Mouse (Mus musculus) adrenal gland, postnatal 36 days (tissue): ENCODE results near the gene Clns1a. TPM values are rescaled to one million over a fixed set of nuclear protein-coding genes. Genes with fewer than 3 reads are reported as not detected.

ENCODE experiments used
- DNase-seq, 2 experiments: peaks; one replicate each; pipeline ENCODE4 v3.0.0; 2021; ENCODE audit warnings: mixed read lengths in 1 of 2
- long read RNA-seq, 2 experiments: library from polyadenylated mRNA; stranded (forward); transcript quantifications; one replicate each; pipeline ENCODE4 v2.0.0; 2021; ENCODE audit warnings: borderline sequencing depth in 2 of 2
- total RNA-seq, 2 experiments: library from RNA; stranded (reverse); gene quantifications; 2 replicates each; pipeline ENCODE4 v1.2.3; 2021

Gene Clns1a
- 10 to 100 TPM; 55.6 to 58.4 TPM for total RNA-seq
- long read RNA-seq, experiment 1, transcript Clns1a-203 (1 exons, 3,002 nt) = minor isoform, 7 of 111 reads
- long read RNA-seq, experiment 1, transcript Clns1a-201 (7 exons, 1,504 nt) = major isoform, 92 of 111 reads
- long read RNA-seq, experiment 1, partial matches to known transcripts = 6 of 111 reads
- long read RNA-seq, experiment 1, other reads (novel, unspliced or antisense) = 6 of 111 reads
- long read RNA-seq, experiment 2, transcript Clns1a-201 (7 exons, 1,504 nt) = major isoform, 28 of 32 reads
- long read RNA-seq, experiment 2, partial matches to known transcripts = 0 of 32 reads
- long read RNA-seq, experiment 2, other reads (novel, unspliced or antisense) = 1 of 32 reads

DNA sequence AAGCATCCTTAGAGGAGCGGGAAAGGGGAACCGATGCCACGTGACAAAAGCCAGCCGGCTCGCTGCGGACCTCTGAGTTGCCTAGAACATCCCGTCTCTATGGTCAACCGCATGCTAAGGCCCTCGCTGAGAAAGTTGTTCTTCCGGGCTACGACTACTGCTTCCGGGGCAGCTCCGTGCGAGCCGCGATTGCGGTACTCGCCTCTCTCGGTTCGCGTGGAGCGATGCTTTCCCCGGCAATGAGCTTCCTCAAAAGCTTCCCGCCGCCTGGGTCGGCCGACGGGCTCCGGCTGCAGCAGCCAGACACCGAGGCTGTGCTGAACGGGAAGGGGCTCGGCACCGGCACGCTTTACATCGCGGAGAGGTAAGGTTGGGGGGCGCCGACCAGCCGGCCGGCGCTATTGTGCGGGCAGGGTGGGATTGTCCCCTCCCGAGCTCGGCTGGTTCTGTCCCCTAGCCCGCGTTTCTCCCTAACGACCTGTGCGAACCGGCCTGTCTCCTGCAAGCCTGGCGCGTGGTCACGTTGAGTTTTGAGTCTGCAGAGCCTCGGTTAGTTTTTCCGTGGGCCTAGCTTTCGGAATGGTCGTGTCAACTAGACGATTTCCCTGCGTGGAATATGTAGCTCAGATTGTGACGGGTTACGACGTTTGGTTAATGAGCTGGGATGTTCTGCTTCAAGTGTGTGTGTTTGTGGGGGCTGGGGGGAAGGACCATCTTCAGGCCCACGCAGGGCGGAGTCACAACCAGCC, at the start of gene Clns1a:
Clns1a (plus strand) TSS at position 129 of the 749 bp plus-strand sequence.
- DNase-seq = peak; percentile 94 to 96

- DNase-seq = no peak
Measured at GRCm38 (mm10) chr7:97647656-97648055, 48.8 kb upstream of the Clns1a start.

DNA sequence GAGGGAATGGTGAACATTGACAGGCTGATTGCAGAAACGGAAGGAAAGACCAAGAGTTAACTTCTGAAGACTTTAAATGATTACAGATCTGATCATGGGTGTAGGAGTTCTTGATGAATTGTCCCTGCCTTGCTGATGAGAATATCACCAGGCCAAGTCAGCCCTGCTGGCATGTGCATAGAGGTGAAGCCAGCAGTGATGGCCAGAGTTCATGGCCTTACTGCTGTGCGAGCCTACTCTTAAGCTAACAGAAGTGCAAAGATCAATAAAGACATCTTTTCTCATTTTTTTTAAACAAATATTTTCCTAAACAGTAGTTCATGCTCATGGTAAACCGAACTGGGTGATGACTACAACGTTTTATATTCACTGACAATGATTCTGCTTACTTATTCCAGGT, 45.7 kb upstream of the Clns1a start:
- no peak for DNase-seq

DNA sequence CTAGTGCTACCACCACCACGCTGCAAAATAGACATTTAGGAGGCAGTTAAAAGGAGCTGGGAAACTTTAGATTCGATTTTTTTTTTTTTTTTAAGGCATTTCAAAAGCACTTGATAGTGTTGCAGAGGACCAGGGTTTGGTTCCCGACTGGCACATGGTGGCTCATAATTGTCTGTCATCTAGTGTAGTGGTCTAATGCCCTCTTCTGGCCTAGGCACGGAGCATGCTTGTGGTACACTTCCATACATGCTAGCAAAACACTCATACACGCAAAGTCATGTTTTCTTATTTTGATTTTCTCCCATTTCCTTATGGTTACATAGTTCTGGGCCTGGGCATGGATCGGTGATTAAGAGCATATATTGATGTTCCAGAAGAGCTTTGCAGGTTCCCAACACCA, 40.3 kb upstream of the Clns1a start:
- no peak for DNase-seq

- DNase-seq = no peak
Measured at GRCm38 (mm10) chr7:97661634-97662033, 34.8 kb upstream of the Clns1a start.

GRCm38 (mm10) chr7:97679239-97679638, 17.2 kb upstream of the Clns1a start:
- DNase-seq = no peak

DNA sequence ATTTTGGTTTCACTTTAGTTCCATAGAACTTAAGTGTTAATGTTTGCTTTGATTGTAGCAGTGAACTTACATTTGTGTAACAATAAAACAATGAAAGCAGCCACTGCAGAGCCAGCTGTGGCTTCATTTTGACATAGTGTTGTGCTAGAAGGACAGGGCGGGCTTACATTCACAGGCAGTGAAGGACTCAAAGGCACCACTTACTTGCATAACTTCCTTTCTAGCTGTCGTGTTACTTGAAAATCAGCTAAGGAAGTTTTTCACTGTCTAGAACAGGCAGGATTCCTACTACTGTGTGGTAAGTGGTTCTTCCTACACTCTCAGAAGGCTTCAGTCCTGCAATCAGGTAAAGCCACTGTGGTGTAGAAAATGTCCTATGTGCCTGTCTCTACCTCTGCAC, 8.6 kb upstream of the Clns1a start:
- DNase-seq = no peak

- no peak for DNase-seq
Measured at GRCm38 (mm10) chr7:97695441-97695840, 993 bp upstream of the Clns1a start.

DNA sequence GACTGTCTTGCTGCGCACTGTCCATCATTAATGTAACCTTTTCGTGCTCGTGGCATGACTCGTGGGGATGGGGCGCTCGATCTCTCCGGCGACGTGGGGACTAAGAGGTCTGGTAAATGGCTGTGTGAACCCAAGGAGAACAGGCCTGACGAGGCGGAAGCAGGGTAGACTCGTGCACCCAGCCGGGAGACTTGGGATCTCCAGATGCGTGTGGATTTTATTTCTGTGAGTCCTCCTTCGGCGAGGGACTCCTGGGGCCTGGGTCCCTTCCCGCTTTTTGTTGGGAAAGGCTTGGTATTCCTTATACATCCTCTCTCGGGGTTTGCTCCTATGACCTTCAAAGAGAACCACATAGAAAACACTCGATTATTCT, 315 bp upstream of the Clns1a start:
- no peak for DNase-seq

DNA sequence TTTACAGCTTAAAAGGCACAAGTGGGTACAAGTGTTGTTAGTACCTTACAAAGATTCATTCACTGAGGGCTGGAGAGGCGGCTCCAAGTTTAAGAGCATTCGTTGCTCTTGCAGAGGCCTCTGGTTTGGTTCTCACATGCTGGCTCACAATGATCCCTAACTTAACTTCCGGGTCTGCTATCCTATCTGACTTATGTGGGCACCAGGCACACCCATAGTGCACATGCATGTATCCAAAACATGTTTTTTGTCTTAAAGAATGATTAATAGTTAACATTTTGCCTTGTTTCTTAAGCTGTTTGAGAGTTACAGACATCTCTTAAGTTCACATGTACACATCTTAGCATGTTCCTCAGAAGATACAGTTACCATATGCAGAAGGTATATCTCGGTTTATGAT, 3.7 kb downstream of the Clns1a start:
- no peak for DNase-seq

DNA sequence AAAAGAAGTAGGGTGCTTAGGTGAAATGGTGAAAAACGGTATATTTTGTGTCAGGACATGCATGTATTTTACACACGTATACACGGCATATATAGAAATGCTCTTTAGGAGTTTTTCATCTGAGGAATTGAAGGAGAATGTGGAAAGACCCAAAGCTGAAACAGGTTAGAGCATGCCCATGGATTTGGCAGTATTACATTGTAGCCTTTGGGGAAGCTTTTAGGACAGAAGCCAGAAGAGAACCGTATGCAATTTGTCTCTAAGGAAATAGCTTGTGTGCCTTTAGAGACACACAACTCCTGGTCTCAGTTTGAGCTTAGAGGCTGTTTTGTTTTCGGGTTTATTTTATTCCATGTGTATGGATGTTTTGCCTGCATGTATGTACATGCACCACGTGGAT, 4.7 kb downstream of the Clns1a start:
- no peak for DNase-seq

GRCm38 (mm10) chr7:97707123-97707522, 10.7 kb downstream of the Clns1a start:
- peak; percentile 5 to 37 for DNase-seq

GRCm38 (mm10) chr7:97707809-97708208, 11.4 kb downstream of the Clns1a start:
- no peak for DNase-seq

DNA sequence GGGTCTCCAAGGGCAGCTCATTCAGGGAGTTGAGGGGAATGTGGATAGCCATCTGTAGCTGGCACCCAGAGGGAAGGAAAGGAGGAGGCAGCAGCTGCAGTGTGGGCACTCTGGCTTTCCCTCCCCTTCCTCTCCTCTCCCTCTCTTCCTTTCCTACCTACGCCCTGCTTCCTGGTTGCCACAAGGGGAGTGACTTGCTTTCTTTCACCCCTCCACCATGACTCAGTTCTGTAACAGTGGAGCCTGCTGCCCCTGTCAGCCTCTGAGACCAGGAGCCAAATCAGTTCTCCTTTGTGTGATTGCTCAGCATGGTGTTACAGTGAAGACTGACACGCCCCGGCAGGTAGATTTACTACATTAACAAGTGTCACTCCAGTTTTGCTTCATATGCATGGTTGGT, 12.8 kb downstream of the Clns1a start:
- DNase-seq = no peak

- DNase-seq = no peak
Measured at GRCm38 (mm10) chr7:97714651-97715050, 18.2 kb downstream of the Clns1a start.

DNA sequence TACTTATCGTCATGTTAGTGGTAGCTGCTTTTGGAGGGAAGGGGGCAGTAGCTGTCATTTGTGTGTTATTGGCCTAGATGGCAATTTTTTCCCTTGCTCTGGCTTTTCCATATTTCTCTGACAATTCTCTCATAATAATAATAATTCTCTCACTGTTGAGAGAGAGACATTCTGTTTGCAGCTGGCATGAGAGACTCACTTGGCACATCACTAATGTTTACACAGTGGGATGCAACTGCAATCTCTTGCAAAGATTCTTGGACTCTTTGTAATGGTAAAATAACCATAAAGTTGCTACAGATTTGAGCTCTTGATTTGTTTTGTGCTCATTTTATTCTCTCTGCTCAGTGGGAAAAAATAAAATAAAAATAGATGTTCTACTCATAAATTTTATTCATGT, 20.9 kb downstream of the Clns1a start:
- no peak for DNase-seq

DNA sequence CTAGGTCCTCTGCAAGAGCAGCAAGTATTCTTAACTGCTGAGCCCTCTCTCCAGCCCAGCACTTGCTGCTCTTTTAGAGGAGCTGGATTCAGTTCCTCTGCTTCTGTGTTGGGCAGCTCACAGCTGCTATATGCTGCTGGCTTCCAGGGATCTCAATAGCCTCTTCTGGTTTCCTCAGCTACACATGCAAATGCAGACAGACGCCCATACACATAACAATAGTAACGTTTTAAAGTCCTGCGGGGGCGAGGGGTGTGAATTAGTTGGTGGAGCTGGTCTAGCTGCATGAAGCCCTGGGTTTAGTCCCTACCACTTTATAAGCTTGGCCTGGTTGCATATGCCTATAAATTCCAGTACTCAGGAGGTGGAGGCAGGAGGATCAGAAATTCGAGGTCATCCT, 22.6 kb downstream of the Clns1a start:
- no peak for DNase-seq

DNA sequence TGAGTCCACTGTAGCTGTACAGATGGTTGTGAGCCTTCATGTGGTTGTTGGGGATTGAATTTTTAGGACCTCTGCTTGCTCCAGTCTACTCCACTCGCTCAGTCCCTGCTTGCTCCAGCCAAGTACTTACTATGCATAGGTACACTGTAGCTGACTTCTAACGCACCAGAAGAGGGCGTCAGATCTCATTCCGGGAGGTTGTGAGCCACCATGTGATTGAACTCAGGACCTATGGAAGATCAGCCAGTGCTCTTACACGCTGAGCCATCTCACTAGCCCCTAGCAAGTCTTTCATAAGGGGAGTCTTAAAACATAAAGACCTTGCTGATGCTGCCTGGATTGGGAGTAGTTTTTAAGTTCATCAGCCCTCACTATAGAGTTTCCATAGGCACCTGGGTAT, 23.7 kb downstream of the Clns1a start:
- no peak for DNase-seq

DNA sequence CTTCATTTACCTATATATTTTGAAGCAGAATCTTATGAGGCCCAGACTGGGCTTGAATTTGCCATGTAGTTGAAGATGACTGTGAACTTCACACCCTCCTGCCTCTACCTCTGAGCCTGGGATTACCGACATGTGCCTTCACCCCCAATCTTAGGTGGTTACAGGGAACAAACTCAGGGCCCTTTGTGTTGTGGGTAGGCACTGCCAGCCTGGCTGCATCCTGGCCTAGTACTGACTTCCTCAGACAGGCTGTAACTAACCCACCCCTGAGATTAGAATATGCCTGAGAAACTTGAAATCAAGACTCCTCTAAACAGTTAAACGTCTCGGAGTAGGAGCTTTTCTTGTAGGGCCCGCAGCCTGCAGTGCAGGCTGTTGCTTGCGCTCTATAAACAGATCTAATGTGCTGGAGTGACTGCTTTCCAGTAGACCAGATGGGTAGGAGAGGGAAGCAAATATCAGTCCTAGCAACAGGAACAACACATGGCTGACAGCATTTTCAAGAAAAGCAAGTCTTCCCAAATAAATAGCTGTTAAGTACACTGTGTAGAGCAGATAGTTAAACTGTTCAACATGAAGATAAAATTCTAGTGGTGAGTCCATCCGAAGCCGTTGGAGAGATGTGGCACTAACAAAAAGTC, 26.0 kb downstream of the Clns1a start:
- DNase-seq = no peak

- no peak for DNase-seq
Measured at GRCm38 (mm10) chr7:97723646-97724538, 27.5 kb downstream of the Clns1a start.

DNA sequence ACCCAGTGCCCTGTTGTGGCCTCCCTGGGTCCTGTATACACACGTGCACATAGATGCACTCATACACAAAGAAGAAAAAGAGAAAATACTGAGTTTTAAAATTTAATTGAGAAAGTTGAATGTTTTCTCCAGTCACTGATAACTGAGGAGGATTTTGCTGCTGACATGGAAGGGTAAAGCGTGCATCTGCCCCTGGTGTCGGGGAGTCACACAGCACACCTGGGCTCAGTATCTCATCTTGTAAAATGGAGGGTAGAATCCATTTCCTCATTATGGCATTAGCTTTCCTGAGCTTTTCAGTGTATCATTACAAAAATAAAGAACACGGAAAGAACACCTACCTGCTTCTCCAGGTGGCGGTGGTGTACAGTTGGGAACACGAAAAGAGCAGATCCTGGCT, 29.0 kb downstream of the Clns1a start:
- no peak for DNase-seq

GRCm38 (mm10) chr7:97726080-97726479, 29.6 kb downstream of the Clns1a start:
- no peak for DNase-seq
